Mouse (Mus musculus): ENCODE measurements around the gene Ap2a1.
A peak's percentile ranks its signal among the peaks of the same experiment; 100 is the strongest.

The Ap2a1 gene

GRCm38 (mm10) chr7:44953561-44953960 lies 24.3 kb upstream of the Ap2a1 start:
- no peak for DNase-seq (ENCODE audit: low read depth, low spot score)

DNA sequence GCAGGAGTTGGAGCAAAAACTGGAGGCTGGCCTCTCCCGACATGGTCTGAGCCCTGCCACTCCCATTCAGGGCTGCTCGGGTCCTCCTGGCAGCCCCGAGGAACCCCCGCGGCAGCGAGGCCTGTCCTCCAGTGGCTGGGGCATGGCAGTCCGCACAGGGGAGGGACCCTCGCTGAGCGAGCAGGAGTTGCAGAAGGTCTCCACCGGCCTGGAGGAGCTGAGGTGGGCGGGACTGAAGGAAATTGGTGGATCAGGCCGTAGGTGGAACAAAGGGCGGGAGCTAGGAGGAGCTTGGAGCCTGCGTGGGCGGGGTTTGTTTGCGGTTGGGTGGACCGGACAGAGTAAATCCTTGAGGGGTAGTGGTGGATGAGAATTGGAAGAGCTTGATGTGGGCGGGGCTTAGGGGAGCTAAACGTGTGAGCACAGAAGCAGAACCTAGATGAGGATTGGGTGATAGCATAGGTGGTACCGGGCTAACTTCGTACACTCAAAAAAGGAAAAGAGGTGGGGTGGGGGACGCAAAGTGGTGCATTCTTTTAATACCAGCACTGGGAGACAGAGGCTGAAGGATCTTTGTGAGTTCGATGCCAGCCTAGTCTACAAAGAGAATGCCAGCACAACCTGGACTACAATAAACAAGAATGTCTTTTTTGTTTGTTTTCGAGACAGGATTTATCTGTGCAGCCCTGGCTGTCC lies 23.5 kb upstream of the Ap2a1 start:
- DNase-seq (ENCODE audit: low read depth, low spot score) = peak; percentile 88

DNA sequence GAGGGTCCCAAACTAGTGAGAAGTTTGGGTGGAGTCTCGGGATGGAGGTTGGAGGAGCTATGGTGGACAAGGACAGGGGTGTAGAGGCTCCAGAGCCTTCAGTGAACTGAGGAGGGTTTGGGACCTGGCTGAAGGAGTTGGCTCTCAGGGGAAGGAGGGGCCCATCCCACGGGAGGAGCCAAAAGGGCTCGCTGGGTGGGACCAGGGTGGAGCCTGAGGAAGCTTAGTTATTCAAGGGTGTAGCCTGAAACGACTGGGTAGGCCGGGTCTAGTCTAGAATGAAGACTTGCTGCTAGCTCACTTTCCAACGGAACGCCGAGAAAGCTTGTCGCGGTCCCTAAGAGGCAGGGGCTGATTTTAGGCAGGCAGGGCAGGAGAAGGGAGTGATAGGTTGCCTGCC lies 22.7 kb upstream of the Ap2a1 start:
- peak; percentile 10 for DNase-seq (ENCODE audit: low read depth, low spot score)

- DNase-seq (ENCODE audit: low read depth, low spot score) = no peak
Measured at GRCm38 (mm10) chr7:44949922-44950321, 20.6 kb upstream of the Ap2a1 start.

DNA sequence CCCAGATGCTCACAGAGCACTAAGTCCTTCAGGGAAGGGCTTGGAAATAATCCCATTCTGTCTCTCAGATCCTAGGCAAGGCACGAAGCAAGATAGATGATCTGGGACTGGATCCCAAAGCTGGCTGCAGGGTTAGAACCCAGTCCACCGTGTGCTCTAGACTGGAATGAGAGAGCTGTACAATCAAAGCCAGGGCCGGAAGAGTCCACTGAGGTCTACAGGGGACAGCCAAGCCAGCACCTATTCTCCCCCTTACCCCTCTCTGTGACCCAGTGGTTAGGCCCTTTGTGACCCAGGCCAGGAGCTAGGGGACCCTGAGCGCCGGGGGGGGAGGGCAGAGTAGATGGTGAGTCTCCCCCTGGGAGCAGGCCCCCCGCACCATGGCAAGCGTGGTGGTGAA lies 13.6 kb upstream of the Ap2a1 start, which contains the start of gene Tsks:
Tsks (plus strand) TSS at position 301 of the 400 bp plus-strand sequence.
- DNase-seq (ENCODE audit: low read depth, low spot score) = no peak

- no peak for DNase-seq (ENCODE audit: low read depth, low spot score)
Measured at GRCm38 (mm10) chr7:44938680-44939079, 9.4 kb upstream of the Ap2a1 start.

GRCm38 (mm10) chr7:44928570-44928969 lies 726 bp downstream of the Ap2a1 start:
- no peak for DNase-seq (ENCODE audit: low read depth, low spot score)

GRCm38 (mm10) chr7:44925468-44925867 lies 3.8 kb downstream of the Ap2a1 start:
- peak; percentile 70 for DNase-seq (ENCODE audit: low read depth, low spot score)

DNA sequence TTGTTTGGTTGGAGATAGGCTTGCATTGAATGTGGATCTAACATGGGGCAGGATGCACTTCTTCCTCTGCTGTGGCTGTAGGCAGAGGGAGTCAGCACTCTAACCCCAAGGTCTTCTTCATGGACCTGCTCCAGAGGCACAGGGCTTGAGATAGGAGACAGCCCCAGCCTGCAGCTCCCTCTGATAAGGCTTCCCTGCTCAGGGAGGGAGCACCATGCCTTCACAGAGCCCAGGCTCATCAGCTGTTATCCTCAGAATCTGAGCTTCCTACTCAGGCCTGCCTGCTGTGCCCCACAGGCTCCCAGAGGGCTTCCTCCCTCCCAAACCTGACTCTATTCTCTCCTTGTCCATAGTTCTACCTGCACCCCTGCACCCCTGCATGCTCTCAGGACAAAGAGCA lies 6.8 kb downstream of the Ap2a1 start:
- no peak for DNase-seq (ENCODE audit: low read depth, low spot score)

- no peak for DNase-seq (ENCODE audit: low read depth, low spot score)
Measured at GRCm38 (mm10) chr7:44919127-44919526, 10.2 kb downstream of the Ap2a1 start.

- DNase-seq (ENCODE audit: low read depth, low spot score) = no peak
Measured at GRCm38 (mm10) chr7:44918219-44918618, 11.1 kb downstream of the Ap2a1 start.

DNA sequence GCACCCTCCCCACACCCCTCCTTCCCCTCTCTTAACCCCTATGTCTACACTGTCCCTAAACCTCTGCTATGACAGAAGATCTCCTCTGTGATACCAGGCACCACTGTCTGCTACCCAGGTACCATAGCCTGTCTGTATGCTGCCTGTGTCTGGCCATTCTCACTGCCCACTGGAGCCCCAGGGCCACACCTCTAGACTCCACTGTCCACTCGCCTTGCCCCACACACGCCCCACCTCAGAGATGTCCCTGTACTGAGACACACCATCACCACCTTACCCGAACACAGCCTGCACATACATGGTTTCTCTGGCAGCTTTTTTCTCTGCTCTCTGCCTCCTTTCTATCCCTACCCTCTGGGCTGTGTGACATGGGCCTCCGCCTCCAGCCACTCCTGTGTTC lies 12.4 kb downstream of the Ap2a1 start:
- DNase-seq (ENCODE audit: low read depth, low spot score) = no peak

- no peak for DNase-seq (ENCODE audit: low read depth, low spot score)
Measured at GRCm38 (mm10) chr7:44916191-44916590, 13.1 kb downstream of the Ap2a1 start.

DNA sequence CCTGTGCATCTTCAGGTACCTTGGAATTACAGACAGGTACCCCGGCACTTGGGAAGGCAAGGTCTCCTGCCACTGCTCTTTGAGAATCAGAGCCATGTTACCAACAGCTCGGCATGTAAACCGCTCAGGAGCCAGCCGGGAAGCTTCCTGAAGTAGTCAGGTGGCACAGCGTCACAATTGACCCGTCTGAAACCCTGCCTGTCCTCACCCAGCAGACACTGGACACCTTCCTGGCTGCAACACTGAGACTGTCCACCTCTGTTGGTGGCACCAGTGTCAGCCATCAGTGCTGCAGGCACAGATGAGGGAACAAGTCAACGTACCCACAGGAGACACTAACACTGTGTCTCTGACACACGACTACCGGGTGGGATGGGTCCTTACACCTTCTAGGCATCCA lies 14.0 kb downstream of the Ap2a1 start:
- DNase-seq (ENCODE audit: low read depth, low spot score) = no peak

DNA sequence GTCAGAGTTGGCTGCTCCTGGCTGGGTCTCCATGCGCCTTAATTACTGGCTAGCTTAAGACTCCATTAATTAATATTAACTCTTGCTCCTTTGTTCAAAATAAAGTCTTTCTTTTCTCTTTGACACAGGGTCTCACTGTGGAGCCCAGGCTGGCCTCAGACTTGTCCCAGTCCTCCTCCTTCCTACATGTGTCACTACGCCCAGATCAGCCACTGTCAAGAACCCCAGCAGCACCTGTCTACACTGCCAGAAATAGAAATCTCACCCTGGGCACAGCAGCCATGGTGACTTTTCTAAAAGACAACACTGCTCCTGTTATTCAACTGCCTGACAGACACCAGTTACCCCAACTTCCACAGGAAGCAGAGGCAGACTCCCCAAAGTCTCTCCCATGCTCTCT lies 14.9 kb downstream of the Ap2a1 start:
- DNase-seq (ENCODE audit: low read depth, low spot score) = no peak

- no peak for DNase-seq (ENCODE audit: low read depth, low spot score)
Measured at GRCm38 (mm10) chr7:44908706-44909476, 20.4 kb downstream of the Ap2a1 start.

GRCm38 (mm10) chr7:44905430-44905829 lies 23.9 kb downstream of the Ap2a1 start:
- no peak for DNase-seq (ENCODE audit: low read depth, low spot score)

- peak; percentile 82 for DNase-seq (ENCODE audit: low read depth, low spot score)
Measured at GRCm38 (mm10) chr7:44901230-44901722, 28.0 kb downstream of the Ap2a1 start.

DNA sequence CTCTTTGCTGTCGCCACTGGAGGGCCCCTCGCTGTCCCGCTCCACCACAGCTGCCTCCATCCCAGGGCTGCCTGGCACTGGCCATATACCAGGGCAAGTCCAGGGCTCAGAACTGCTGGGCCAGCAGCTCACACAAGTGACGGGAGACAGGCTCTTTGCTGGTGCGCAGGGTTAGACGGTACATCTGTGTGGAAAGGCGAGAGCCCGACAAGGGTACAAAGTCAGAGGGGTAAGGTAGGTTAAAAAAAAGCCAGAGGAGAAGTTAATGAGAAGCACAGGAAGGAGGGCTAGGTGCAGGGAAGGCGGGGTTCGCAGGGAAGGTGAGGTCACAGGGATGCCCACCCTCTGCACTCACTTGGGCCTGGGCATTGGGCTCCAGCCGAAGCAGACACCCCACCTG lies 28.7 kb downstream of the Ap2a1 start:
- DNase-seq (ENCODE audit: low read depth, low spot score) = no peak

GRCm38 (mm10) chr7:44898607-44899006 lies 30.7 kb downstream of the Ap2a1 start:
- DNase-seq (ENCODE audit: low read depth, low spot score) = peak; percentile 31

DNA sequence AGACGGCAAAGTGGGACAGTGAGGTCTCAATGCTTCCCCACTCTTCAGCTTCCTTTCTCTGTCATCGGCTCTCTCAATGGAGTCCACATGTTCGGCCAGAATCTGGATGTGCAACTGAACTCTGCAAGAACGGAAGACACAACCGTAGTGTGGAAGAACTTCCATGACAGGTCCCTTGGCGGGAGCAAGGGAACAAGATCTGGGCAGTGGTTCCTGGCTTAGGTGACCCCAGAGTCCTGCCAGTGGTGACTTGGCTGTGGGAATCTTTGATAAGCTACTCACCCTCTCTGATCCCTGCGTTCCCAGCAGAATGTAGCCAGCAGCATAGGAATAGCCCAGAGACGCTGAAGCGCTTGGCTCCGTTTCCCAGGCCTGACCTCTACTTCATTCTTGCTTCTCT lies 32.8 kb downstream of the Ap2a1 start:
- DNase-seq (ENCODE audit: low read depth, low spot score) = no peak

DNA sequence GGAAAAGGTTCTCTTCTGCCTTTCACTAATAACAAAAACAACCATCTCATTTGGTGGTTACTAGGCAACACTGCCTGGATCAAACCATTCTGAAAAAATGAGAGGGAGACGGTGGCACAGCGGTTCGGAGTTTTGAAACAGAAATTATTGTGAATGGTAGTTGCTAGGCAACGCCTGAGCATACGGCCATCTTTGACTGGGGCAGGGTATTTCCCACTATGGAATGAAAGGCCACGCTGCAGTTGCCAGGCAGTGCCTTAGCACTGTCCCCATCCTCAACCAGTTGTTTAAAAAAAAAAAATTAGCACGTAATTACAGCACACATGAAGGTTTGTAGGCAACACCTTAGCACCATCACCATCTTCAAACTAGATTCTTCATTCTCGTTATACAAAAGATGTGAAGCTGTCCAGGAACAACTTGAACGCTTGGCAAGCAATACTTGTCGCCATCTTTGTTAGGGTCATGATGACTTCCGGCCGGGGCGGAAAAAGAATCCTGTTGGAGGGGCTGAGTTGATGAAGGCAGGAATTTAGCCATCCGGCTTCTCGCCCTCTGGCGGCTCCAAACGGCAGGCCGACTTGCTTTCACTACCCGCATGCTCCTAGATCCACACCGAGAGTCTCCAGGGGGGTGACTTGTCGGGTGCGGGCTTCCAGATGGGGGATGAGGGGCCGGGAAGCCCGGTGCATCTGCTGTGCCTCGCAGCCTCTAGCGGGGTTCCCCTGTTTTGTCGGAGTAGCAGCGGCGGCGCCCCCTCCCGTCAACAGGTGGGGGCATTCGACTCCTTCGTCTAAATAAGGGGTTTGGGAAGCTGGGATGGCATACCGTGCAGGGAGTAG lies 33.5 kb downstream of the Ap2a1 start, which contains the start of gene Fuz:
Fuz (plus strand) TSS at position 487 of the 842 bp plus-strand sequence.
- peak; percentile 98 for DNase-seq (ENCODE audit: low read depth, low spot score)
